ENCODE assay signal across 18 mouse cellular contexts in genomic region chr10:94062357-94062756, GRCm38 (mm10).
"Had no signal": no experiment of that assay in that cellular context is flagged by ENCODE, and none has a peak within 500 bp of the region (broad histone marks: within the 10 kb centered on the region; RNA-seq: fewer than 3 reads in every experiment).

No protein-coding gene starts in this region.

- H3K4me1 ChIP-seq: megakaryocyte, embryonic 14.5 days; neural tube, embryonic 12.5 days had no signal

- H3K27ac ChIP-seq: lung, embryonic 15.5 days; macrophage; midbrain, embryonic 13.5 days; midbrain, embryonic 15.5 days; neural tube, embryonic 12.5 days; stomach, embryonic 15.5 days; stomach, postnatal 0 days had no signal

- DNase-seq: liver, postnatal 0 days; lung, adult 2 months; lung, postnatal 14 days; lung, postnatal 36 days; right cerebral cortex, postnatal 14 days; thymus, adult 2 months; thymus, postnatal 25 days; thymus, postnatal 4 days had no signal

- H3K9ac ChIP-seq: liver, postnatal 0 days; lung, embryonic 15.5 days; midbrain, embryonic 13.5 days; midbrain, embryonic 15.5 days; neural tube, embryonic 12.5 days; stomach, embryonic 15.5 days had no signal

- H3K4me2 ChIP-seq: lung, embryonic 15.5 days; midbrain, embryonic 11.5 days; midbrain, embryonic 13.5 days; midbrain, embryonic 15.5 days; neural tube, embryonic 12.5 days; stomach, embryonic 15.5 days had no signal

- H3K9me3 ChIP-seq: lung, embryonic 15.5 days; megakaryocyte, embryonic 14.5 days; midbrain, embryonic 13.5 days; midbrain, embryonic 15.5 days; neural tube, embryonic 12.5 days; stomach, embryonic 15.5 days had no signal

- H3K4me3 ChIP-seq: lung, embryonic 15.5 days; megakaryocyte, embryonic 14.5 days; midbrain, embryonic 13.5 days; midbrain, embryonic 15.5 days; neural tube, embryonic 12.5 days; stomach, embryonic 15.5 days had no signal

- H3K27me3 ChIP-seq: lung, embryonic 15.5 days; midbrain, embryonic 13.5 days; midbrain, embryonic 15.5 days; neural tube, embryonic 12.5 days; stomach, embryonic 15.5 days had no signal

- H3K36me3 ChIP-seq: lung, embryonic 15.5 days; midbrain, embryonic 13.5 days; midbrain, embryonic 15.5 days; neural tube, embryonic 12.5 days; stomach, embryonic 15.5 days had no signal

- ATAC-seq: liver, postnatal 0 days; lung, postnatal 0 days; midbrain, embryonic 13.5 days; midbrain, embryonic 15.5 days had no signal
